Mouse (Mus musculus) monocyte, adult 2 months (primary cell): Measurements from ENCODE around the gene Rbck1.

Source experiments
- DNase-seq, 2 experiments: peaks; one replicate each; pipeline ENCODE4 v3.0.0; 2022; ENCODE audit warnings: low spot score in 2 of 2, low read depth in 1 of 2

The Rbck1 gene

GRCm38 (mm10) chr2:152344361-152344760 is 11.9 kb upstream of the Rbck1 start:
- DNase-seq, result no peak

- peak; percentile 46 to 48 for DNase-seq
These were observed 11.1 kb upstream of the Rbck1 start, which contains the start of gene Trib3 for GRCm38 (mm10) chr2:152343329-152344213. Gene Trib3, minus strand, starts transcription at chr2:152344032.

DNA sequence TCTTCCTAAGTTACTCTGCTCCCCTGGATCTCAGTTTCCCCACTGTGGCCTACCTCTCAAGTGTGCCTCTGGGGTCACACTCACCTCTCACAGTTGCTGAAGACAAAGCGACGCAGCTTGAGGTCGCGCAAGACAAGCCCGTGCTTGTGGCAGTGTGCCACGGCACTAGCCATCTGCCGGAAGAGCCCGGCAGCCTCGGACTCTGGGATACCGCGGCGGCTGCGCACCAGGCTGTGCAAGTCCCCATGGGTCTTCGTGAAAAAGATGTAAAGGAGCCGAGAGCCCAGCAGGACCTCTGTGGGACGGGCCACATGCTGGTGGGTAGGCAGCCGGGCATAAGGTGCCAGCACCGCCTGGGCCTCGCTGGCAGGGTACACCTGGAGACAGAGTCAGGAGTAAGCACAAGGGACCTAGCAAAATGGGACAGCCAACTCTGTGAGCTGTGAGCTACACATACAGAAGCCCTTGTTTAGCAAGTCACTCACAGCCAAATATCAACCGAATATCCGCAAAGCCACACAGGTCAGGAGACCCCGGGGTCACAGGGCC is 7.3 kb upstream of the Rbck1 start:
- DNase-seq, result no peak

DNA sequence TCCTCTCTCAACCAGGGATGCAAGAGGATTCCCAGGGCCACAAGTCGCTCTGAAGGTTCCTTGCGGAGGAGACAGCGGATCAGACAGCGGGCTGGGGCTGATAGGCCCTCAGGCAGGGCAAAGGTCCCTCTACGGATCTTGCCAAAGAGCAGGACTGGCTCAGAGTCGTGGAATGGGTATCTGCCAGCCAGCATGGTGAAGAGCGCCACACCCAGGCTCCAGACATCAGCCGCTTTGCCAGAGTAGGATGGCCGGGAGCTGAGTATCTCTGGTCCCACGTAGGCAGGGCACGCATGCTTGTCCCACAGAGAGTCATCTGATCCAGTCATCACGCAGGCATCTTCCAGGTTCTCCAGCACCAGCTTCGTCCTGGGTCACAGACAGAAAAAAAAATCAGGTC is 5.9 kb upstream of the Rbck1 start:
- no peak for DNase-seq

DNA sequence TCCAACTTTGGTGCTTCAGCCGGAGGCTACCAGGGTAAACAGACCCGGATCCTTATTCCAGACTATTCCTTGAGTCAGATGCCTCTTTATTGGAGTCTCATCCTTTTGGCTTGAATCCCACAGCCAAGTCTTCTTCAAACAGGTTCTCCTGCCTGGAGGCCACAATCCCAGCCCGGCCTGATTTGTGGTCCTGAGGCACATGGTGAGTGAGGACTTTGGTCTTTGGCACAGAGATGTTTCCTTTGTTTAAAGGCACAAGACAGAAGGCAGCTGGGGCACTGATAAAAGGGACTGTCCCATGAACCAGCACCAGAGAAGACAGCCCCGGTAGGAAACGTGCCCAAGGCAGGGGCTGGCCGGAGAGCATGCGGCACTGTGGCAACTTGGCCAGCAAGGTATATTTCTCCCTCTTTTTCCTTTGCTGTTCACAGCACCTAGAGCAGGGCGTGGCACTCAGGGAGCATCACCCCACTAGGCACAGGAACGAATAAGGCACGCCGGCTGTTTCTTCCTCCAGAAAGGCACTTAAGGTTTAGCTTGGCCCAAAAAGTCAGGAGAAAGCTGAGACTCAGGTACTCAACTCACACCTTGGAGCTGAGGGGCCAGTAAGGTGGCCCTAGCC is 5.2 kb upstream of the Rbck1 start:
- DNase-seq, result no peak

DNA sequence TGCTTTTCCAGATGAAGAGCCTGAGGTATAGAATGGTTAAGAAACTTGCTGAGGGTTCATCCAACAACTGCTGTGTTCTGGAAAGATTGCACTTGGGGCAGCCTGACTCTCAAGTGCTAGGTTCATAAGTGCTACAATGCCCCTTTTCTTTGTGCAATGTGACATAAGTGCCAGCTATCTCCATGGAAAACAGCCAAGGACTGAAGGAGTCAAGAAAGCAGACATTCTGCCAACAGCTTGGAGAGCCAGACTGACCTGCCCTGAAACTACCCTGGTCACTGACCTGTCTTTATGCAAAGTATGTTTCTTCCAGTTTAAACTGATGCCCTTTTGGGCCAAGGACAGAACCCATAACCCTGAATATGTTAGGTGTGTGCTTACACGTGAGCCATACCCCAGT is 4.4 kb upstream of the Rbck1 start:
- DNase-seq, result no peak

- no peak for DNase-seq
These were observed 2.9 kb upstream of the Rbck1 start for GRCm38 (mm10) chr2:152335289-152335820.

DNA sequence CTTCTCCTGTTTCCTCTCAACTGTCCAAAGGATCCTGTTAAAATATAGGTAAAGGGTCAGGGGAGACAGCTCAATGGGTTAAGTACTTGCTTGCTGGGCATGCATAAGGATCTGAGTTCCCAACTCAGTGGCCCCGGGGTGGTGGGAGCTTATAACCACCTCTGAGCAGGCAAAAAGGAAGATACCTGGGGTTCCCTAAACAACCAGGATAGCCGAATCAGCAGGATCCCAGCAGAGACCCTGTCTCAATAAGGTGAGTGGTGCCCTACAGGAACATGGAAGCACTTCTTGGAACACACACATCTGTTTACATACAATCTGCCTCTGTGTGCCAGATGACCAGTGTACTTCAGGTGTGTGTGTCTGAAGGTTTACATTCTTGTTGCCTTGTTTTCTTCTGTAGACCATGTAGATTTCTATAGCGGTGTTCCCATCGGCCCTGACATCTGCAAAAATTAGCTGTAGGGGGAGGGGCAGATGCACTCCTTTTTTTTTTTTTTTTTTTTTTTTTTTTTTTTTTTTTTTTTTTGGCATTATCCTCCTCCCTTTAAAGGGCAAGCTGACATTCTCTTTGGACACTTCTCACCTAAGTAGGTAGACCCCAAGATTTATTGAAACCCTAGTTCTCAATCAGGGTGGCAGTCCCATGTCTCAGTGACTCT is 1.0 kb upstream of the Rbck1 start:
- DNase-seq, result no peak

- no peak for DNase-seq
These were observed 1.5 kb downstream of the Rbck1 start for GRCm38 (mm10) chr2:152330858-152331423.

- DNase-seq, result no peak
These were observed 4.5 kb downstream of the Rbck1 start for GRCm38 (mm10) chr2:152327980-152328379.

GRCm38 (mm10) chr2:152326654-152327053 is 5.8 kb downstream of the Rbck1 start:
- no peak for DNase-seq

DNA sequence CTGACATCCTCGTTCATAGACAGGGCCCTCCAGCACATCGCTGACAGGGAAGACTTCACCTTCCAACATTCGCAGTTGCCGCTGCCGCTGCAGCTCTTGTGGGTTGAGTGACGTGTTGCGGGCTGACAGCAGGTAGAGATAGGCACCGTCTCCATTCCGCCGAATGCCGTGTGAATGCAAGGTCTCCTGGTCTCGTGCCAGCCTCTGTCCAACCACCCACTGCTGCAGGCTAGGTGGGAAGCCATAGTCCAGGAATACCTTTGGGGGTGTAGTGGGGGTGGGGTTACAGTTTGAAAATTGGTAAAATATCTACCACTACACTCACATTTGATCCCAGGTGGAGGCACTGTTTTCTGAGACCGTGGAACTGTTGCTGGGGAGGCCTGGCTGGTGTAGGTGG is 6.3 kb downstream of the Rbck1 start:
- no peak for DNase-seq

DNA sequence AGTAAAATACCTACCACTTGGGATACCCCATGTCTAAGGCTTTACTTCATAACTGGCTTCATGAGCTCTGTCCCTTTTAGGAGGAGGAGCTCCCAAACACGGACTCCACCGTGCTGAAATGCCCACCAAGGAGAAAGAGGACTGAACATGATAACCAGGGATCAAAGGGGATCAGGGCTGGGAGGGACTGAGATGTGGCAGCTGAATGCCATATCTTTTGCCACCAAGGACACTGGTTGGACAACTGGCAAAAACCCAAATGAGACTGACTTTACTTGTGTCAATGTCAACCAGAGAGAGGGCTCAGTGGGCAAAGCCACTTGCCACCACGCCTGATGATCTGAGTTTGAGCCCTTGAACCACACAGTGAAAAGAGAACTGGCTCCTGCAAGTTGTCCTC is 7.6 kb downstream of the Rbck1 start:
- DNase-seq, result no peak

DNA sequence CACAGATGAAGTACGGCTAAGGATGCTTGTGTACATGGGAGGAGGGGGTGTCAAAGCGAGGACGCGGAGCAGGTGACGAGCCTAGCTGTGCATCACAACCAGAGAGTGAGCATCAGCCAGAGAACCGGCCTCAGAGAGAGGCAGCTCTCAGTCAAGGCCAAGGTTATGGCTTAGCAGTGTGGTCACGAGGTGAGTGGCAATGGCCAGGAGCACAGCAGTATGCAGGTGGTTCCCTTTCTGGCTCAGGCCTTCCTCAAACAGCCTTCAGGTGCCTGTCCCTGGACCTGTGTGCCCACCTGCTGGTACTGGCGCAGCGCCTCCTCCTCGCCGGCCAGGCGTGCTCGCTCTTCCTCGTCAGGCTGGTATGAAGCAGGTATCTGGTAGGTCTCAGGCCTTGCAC is 8.5 kb downstream of the Rbck1 start:
- no peak for DNase-seq

DNA sequence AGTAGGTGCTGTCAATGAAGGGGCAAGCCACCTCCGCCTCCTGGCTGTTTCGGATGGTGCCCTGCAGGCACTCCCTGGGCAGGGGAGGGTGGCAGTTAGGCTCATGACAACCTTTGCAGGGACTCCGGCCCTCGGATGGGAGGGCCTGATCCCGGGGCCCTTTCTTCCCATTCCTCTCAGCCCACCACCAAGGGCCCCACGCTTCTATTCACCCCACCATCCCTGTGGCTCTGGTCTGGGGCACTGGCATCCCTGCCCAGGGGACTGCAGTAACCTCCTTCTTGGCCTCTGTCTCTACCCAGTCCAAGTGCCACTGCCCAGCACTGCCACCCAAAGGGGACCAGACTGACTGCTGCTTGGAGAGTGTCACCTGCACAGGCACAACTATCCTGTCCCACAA is 10.3 kb downstream of the Rbck1 start:
- DNase-seq, result no peak

GRCm38 (mm10) chr2:152321558-152321957 is 10.9 kb downstream of the Rbck1 start:
- no peak for DNase-seq

GRCm38 (mm10) chr2:152317054-152317453 is 15.4 kb downstream of the Rbck1 start:
- DNase-seq, result no peak

- DNase-seq, result no peak
These were observed 18.5 kb downstream of the Rbck1 start for GRCm38 (mm10) chr2:152313926-152314325.

DNA sequence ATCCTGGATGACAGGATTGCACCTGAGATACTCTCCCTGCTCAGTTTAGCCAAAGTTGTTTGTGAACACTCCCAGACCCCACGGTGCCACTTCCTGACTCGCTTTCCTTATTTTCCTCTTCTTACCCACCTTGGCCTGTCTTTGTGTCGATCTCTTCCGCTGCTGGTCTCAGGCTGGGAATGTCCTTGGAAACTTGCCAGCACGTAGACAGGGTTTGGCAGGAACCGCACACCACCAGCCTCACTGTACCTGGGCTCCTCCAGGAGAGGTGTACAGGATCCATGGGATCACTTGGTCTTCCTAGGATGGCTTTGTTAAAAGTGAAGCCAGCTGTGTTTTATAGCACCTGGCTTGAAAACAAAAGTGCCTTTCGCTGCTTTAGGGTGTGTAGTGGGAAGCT is 19.5 kb downstream of the Rbck1 start:
- DNase-seq, result no peak

DNA sequence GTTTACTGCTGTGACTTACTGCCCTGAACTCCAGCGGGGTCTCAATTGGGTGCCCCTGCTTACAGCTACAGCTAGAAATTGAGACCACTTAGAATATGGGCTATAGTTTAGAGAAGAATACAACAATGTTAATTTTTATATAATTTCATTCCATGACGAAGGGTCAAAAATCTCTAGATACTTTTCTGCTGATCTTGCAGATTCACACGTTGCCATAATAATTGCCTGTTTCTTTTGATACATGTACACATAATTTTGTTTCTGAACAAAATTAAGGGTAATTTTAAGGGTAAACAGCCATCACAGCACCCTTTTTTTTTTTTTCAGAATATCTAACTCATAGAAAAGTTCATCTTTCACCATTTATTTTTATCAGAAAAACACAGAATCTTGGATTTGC is 25.3 kb downstream of the Rbck1 start:
- DNase-seq, result no peak

- DNase-seq, result no peak
These were observed 27.0 kb downstream of the Rbck1 start for GRCm38 (mm10) chr2:152305480-152305879.
